ENCODE assay signal across 8 mouse cellular contexts in genomic region chr2:69206523-69206922, GRCm38 (mm10). TPM values are rescaled to one million over a fixed set of nuclear protein-coding genes. Genes with fewer than 3 reads are reported as not detected.
DNase-seq lines count a peak whose midpoint lies in the region; ATAC-seq and TF ChIP-seq lines count a peak whose summit lies in the region.

No protein-coding gene starts in this region.

- peaks cover 20% of the 10 kb centered on the region for H3K79me2 ChIP-seq in myocyte (ENCODE audit: control insufficient read depth, insufficient read depth)

- H3ac ChIP-seq in myocyte (ENCODE audit: control insufficient read depth, insufficient read length) = no peak overlapping the region

- peak; percentile 36; the same call in 1 of the 2 replicates for ATAC-seq in lung, embryonic 16.5 days (ENCODE audit: low read depth)
- no peak for ATAC-seq in embryonic facial prominence, embryonic 13.5 days (ENCODE audit: insufficient number of reproducible peaks, insufficient read depth, low FRiP score, low TSS enrichment, low read depth)
- peak; percentile 29; the same call in 1 of the 2 replicates for ATAC-seq in intestine, embryonic 14.5 days (replicated peaks; ENCODE audit: low FRiP score, low TSS enrichment, low read depth)

- no peaks in the 10 kb centered on the region for H3K9me3 ChIP-seq in lung, embryonic 16.5 days (ENCODE audit: control insufficient read depth, low read length)
- no peaks in the 10 kb centered on the region for H3K9me3 ChIP-seq in embryonic facial prominence, embryonic 13.5 days
- no peaks in the 10 kb centered on the region for H3K9me3 ChIP-seq in intestine, embryonic 14.5 days (ENCODE audit: control insufficient read depth, low read length)

- H3K4me1 ChIP-seq in lung, embryonic 16.5 days (replicated peaks; ENCODE audit: control insufficient read depth, insufficient read depth, low read length) = peaks cover 9% of the 10 kb centered on the region
- H3K4me1 ChIP-seq in embryonic facial prominence, embryonic 13.5 days = peaks cover 12% of the 10 kb centered on the region
- H3K4me1 ChIP-seq in intestine, embryonic 14.5 days (replicated peaks; ENCODE audit: control insufficient read depth, insufficient read depth, low read length) = peaks cover 10% of the 10 kb centered on the region

- H3K27me3 ChIP-seq in lung, embryonic 16.5 days (ENCODE audit: control insufficient read depth, insufficient read depth, low read depth, low read length) = no peaks in the 10 kb centered on the region
- no peaks in the 10 kb centered on the region for H3K27me3 ChIP-seq in embryonic facial prominence, embryonic 13.5 days
- no peaks in the 10 kb centered on the region for H3K27me3 ChIP-seq in intestine, embryonic 14.5 days (replicated peaks; ENCODE audit: control insufficient read depth, insufficient read depth, low read length)
- H3K27me3 ChIP-seq in myocyte (ENCODE audit: control insufficient read depth, insufficient read depth, insufficient read length) = no peaks in the 10 kb centered on the region

- WGBS in lung, embryonic 16.5 days = 15% methylated on average over 7 of the region's 7 CpGs
- WGBS in embryonic facial prominence, embryonic 13.5 days = 23% methylated on average over 7 of the region's 7 CpGs
- 21% methylated on average over 7 of the region's 7 CpGs for WGBS in intestine, embryonic 14.5 days

- TF ChIP-seq POLR2A in myocyte (IDR thresholded peaks at IDR 0.05; ENCODE audit: insufficient read length, low read depth) = no peak

- DNase-seq in lung, postnatal 14 days = no peak
- no peak for DNase-seq in intestine, embryonic 14.5 days (ENCODE audit: low spot score)
- DNase-seq in layer of hippocampus, postnatal 25 days (ENCODE audit: extremely low spot score in 1 of 2, low spot score in 1 of 2) = no peak
- no peak for DNase-seq in spleen, adult 18-20 months
- DNase-seq in gastrocnemius, postnatal 36 days = no peak

- peak overlapping the region; percentile 48 for H3K4me2 ChIP-seq in lung, embryonic 16.5 days (ENCODE audit: low read depth, low read length)
- H3K4me2 ChIP-seq in embryonic facial prominence, embryonic 13.5 days = peak overlapping the region; percentile 70
- peak overlapping the region; percentile 64 for H3K4me2 ChIP-seq in intestine, embryonic 14.5 days (ENCODE audit: low read length)
- H3K4me2 ChIP-seq in myocyte (ENCODE audit: low read depth) = peak overlapping the region; percentile 66

- H3K9ac ChIP-seq in lung, embryonic 16.5 days (ENCODE audit: low read length) = peak overlapping the region; percentile 47; the same call in 1 of the 2 replicates
- no peak overlapping the region for H3K9ac ChIP-seq in embryonic facial prominence, embryonic 13.5 days
- H3K9ac ChIP-seq in intestine, embryonic 14.5 days (ENCODE audit: low read length) = peak overlapping the region; percentile 30; the same call in 1 of the 2 replicates

- peak overlapping the region; percentile 92 for H3K4me3 ChIP-seq in lung, embryonic 16.5 days (ENCODE audit: low read length)
- peak overlapping the region; percentile 88 for H3K4me3 ChIP-seq in embryonic facial prominence, embryonic 13.5 days
- peak overlapping the region; percentile 88 for H3K4me3 ChIP-seq in intestine, embryonic 14.5 days (ENCODE audit: low read depth, low read length)
- H3K4me3 ChIP-seq in myocyte = peak overlapping the region; percentile 64

- H3K27ac ChIP-seq in lung, embryonic 16.5 days (ENCODE audit: low read length) = no peak overlapping the region
- H3K27ac ChIP-seq in embryonic facial prominence, embryonic 13.5 days = no peak overlapping the region
- H3K27ac ChIP-seq in intestine, embryonic 14.5 days (ENCODE audit: low read depth) = no peak overlapping the region

- peaks cover 6% of the 10 kb centered on the region; the same call in 1 of the 2 replicates for H3K36me3 ChIP-seq in lung, embryonic 16.5 days (ENCODE audit: control insufficient read depth, insufficient read depth, low read length)
- H3K36me3 ChIP-seq in embryonic facial prominence, embryonic 13.5 days = peaks cover 10% of the 10 kb centered on the region
- H3K36me3 ChIP-seq in intestine, embryonic 14.5 days (ENCODE audit: control insufficient read depth, insufficient read depth, low read length) = peaks cover 17% of the 10 kb centered on the region
- H3K36me3 ChIP-seq in myocyte (ENCODE audit: control insufficient read depth, insufficient read depth) = no peaks in the 10 kb centered on the region

- intact Hi-C loops in gastrocnemius, postnatal 36 days (cut with DNase I) = no loop called here

TF ChIP-seq in myocyte, 11 proteins besides CTCF, POLR2A, EP300 and RAD21:
- TF ChIP-seq POLR2AphosphoS2 (IDR thresholded peaks at IDR 0.05; ENCODE audit: insufficient read length, low read depth) (no peak), REST (IDR thresholded peaks at IDR 0.05; ENCODE audit: insufficient read depth, insufficient read length) (no peak), E2F4 (IDR thresholded peaks at IDR 0.05; ENCODE audit: insufficient read depth) (no peak), MAX (IDR thresholded peaks at IDR 0.05; ENCODE audit: low read depth) (no peak), CEBPB (IDR thresholded peaks at IDR 0.05; ENCODE audit: insufficient read depth, poor library complexity, severe bottlenecking) (no peak), MYOG (IDR thresholded peaks at IDR 0.05; ENCODE audit: control insufficient read depth in 1 of 3, insufficient read depth in 1 of 3, insufficient read length in 2 of 3, low read depth in 2 of 3) (no peak), TCF12 (IDR thresholded peaks at IDR 0.05; ENCODE audit: insufficient read depth, poor library complexity, severe bottlenecking) (no peak), SRF (IDR thresholded peaks at IDR 0.05; ENCODE audit: control insufficient read depth, insufficient read length, low read depth) (no peak), USF1 (IDR thresholded peaks at IDR 0.05; ENCODE audit: low read depth) (no peak), TCF3 (IDR thresholded peaks at IDR 0.05; ENCODE audit: insufficient read length, low read depth) (no peak), MYOD1 (IDR thresholded peaks at IDR 0.05; ENCODE audit: control insufficient read depth in 1 of 3, insufficient read length in 2 of 3, low read depth in 2 of 3) (no peak)

RNA-seq across cellular contexts. Expression of gene Spc25, which starts 0.5 kb away (rescaled TPM):
- 178 and 186 TPM in 2 replicates for polyA plus RNA-seq in lung, embryonic 16.5 days (2015; fragmentation: Nextera tagmentation; extraction: Ambion mirVana)
- polyA plus RNA-seq in embryonic facial prominence, embryonic 13.5 days (2015; fragmentation: Nextera tagmentation; extraction: Ambion mirVana) = 173 and 175 TPM in 2 replicates
- 144 and 155 TPM in 2 replicates for polyA plus RNA-seq in intestine, embryonic 14.5 days (2014; fragmentation: Nextera tagmentation; extraction: Ambion mirVana)
- polyA plus RNA-seq in myocyte (2012; fragmentation: generic; extraction: Trizol) = 16.3 TPM
- 1 to 10 TPM; 1.1 to 1.4 TPM for total RNA-seq in layer of hippocampus, postnatal 25 days (2021)
- total RNA-seq in gastrocnemius, postnatal 36 days (2021) = 1 to 10 TPM in 1 of 2 experiments, under 1 TPM in 1; 0.66 to 1.1 TPM

RNA-seq across cellular contexts. Expression of gene G6pc2, which starts 4.3 kb away (rescaled TPM):
- polyA plus RNA-seq in lung, embryonic 16.5 days (2015; fragmentation: Nextera tagmentation; extraction: Ambion mirVana) = not detected in 2 replicates
- polyA plus RNA-seq in embryonic facial prominence, embryonic 13.5 days (2015; fragmentation: Nextera tagmentation; extraction: Ambion mirVana) = not detected in 2 replicates
- polyA plus RNA-seq in intestine, embryonic 14.5 days (2014; fragmentation: Nextera tagmentation; extraction: Ambion mirVana) = 0.39 and 1.7 TPM in 2 replicates
- polyA plus RNA-seq in myocyte (2012; fragmentation: generic; extraction: Trizol) = not detected
- total RNA-seq in layer of hippocampus, postnatal 25 days (2021) = not detected
- total RNA-seq in gastrocnemius, postnatal 36 days (2021) = not detected
